Mouse (Mus musculus) urinary bladder, postnatal 10 days (tissue): ENCODE measurements around the gene Aktip.

Experiments
- DNase-seq: peaks from one replicate; pipeline ENCODE4 v3.0.0; 2022; ENCODE audit warnings: low spot score

The Aktip gene

DNA sequence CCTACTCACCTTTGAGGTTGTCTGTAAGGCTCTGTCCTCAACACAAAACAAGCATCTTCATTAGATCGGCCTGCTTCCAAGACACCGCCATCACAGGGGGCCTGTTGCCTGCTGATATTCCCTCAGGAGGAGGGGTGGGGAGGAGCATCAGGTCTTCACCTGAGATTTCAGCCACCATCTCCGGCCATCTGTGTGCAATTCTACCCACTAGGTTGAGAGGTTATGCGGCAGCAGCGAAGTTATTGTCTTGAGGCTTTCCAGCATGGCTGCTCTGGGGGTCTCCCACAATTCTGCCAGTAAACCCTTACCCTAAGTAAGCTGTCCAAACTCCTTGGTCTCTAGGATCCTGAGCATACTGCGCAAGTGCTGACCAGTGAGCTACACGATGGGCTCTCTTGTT, at the start of gene Aktip:
TSS of gene Aktip (minus strand) at position 101 of the 400 bp plus-strand sequence.
- no peak for DNase-seq

DNA sequence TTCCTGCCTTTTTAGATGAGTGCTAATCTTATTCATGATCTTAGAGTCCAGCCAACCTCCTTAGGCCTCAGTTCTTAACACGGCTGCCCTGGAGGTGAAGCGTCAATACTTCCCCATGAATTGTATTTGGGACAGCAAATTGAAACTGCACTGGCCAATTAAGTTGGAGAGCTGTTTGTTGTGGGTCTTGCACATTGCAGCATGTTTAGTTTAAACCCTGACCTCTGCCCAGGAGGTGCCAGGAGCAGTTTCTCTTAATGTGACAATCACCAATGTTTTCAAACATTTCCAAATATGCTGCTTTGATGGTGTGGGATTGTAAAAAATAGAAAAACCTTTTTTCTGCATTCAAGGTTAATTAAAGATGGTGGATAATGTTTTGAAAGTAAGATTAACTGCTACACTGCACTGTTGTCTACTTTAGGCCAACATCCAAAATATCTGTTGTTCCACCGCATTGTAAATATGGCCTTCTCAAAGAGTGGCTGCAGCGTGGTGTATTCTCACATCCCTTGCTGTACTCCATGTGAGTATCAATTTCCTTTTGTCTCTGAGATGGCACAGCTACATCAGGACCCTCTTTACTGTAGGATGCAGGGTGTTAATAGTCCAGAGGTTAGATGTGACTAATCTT, 46.2 kb upstream of the Aktip start:
- no peak for DNase-seq

DNA sequence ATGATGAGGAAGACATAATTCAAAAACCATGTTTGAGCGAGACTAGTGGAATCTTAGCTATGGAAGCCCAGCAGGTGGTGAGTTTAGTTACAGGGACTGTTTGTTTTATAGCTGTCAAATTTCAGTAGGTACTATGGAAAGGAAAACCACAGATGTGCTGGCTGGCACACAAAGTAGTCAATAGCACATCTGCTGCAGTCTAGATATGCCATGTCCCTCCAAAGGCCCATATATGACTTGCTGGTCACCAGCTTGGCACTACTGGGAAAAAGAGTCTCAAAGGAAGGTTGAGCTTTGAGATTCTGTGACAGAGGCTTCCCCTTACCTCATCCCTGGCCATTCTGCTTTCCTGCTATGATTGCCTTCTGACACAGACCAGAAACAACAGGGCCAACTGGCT, 42.9 kb upstream of the Aktip start:
- no peak for DNase-seq

DNA sequence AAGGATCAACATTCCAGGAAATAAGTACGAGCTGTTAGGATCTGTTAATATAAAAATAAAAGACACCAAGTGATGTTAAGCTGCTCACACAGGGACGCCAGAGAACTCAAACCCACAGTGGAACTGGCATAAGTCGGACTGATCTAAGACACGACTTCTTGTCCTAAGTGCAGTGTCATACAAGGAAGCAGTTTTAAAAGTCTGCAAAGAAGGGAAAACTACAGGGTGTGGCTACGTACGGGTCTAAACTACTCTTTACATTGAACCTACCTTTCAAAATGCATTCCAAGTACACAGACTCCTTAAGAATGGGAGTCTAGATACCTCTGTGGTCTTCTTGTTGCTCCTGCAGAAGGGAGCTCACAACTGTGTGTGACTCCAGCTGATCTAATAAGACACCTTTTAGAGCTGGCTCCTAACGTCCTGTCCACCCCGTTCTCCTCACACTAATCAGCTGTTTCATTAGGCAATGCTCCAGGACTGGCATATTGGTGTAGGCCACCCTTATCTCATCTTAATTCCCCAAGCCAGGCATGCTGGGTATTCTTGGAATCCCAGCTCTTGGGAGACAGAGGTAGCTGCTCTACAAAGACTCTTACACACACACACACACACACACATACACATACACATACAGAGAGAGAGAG, 42.2 kb upstream of the Aktip start:
- DNase-seq, result no peak

DNA sequence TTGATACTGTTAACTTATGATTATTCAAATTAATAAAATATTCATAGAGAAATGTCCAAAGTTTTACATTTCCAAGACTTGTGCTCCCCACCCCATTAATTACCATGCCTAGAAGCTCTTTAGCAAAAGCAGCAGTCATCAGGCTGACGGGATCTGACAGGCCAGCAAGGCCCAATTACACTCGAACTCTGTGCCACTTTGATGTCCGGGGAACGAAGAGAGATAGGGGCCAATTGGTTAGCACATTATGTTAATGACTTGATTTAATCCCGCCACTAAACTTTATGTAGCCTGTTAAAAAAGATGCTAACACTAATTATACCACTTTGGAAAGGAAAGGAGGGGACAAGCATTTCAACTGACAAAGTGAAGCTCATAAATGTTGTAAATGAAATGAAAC, 41.6 kb upstream of the Aktip start:
- no peak for DNase-seq

DNA sequence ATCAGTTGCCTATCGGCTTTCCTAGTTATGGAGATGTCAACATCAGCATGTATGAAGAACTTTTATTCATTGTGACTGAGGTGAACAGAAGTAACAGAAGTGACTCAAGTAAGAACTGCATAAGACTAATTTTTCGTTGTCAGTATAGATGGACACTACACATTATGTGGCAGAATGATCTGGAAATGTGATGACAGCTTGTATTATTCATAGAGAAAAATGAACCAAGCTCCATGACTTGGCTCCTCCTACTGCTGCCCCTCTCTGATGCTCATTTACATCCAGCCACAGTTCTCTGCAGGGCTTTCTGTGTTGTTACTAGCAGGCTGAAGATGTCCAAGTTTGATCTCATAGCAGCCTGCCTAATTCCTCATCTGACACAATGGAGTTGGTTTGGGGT, 37.4 kb upstream of the Aktip start:
- no peak for DNase-seq

DNA sequence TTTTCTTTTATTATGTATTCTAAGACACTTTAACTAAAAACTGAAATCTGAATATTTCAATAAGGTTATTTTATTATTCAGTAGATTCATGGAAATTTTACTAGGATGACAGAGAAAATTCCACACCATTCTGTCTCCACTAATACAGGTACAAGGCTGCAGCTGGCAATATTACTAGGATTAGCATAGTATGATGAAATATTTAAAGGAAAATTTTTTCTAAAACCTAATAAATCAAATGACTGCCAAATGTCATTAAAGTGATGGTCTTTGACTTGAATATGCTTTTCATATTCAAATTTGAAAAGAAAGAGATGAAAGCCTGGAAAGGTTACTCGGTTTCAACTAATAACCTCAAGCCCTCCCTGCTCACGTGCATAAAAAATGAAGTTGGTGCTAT, 34.3 kb upstream of the Aktip start:
- DNase-seq, result no peak

DNA sequence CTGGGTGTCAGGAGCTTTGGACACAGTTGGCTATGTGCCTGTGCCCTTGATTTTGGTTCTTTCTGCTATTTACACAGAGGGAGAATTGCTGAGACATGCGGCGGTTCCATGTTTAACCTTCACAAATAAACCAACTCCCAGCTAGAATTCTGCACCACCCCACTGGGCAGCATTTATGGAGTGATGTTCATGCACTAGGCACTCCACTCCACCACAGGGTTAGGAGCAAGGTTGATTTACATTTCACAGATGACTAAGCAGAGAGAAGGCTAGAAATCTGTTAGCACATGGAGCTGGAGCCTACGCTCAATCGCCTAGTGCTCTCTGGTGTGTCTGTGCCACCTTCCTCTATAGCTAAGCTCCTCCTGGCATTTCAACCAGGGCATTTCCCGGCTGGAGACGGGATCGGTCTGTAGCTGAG, 27.7 kb upstream of the Aktip start:
- DNase-seq, result no peak

DNA sequence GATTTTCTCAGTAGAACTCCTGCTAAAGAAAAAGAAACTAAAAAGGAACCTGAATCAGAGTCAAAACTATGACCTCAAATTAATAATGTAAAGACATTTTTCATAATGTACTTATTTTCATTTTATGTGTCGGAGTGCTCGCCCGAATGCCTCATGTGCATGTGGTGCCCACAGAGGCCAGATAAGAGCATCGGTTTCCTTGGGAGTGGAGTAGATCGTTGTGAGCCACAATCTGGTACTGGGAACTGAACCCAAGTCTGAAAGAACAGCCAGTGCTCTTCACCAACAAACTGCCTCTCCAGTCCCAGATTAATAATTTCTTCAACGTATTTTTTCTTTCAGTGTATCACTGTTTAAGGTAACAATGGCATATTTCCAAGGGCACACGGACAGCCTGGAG, 24.5 kb upstream of the Aktip start:
- no peak for DNase-seq

DNA sequence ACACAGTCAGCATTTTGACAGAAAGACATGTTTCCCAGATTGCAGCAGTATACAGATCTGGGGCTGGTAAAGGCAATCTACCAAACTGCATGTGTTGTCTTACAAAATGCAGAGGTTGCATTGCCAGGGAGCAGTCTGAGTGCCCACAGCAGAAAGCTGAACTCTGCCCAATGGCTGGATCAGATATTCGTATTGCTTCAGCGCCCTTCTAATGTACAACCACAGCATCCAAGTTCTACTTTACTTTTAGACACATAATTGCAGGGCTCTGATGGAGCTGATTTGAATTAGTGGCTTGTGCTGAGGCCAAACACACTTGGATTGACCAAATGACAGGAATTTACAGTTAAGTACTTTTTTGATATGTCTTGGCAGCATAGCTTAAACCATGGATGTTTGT, 22.1 kb upstream of the Aktip start:
- no peak for DNase-seq

DNA sequence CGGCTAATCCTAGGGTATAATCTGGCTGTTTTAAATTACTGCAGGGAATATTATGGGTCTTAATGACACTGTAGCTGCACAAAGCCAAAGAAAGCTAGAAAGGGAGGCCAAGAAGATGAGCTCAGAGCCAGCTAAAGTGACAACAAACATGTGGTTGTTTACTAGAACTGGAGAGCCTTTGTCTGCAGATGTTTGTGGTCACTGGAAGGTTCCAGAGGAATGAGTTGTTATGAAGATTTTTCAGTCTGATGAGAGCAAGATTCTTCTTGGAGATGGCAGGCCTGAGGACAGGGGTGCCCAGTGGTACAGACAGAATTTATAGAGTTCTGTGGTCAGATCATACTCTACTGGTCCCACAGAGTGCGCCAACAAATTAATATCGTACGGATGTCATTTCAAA, 18.5 kb upstream of the Aktip start:
- DNase-seq, result no peak

DNA sequence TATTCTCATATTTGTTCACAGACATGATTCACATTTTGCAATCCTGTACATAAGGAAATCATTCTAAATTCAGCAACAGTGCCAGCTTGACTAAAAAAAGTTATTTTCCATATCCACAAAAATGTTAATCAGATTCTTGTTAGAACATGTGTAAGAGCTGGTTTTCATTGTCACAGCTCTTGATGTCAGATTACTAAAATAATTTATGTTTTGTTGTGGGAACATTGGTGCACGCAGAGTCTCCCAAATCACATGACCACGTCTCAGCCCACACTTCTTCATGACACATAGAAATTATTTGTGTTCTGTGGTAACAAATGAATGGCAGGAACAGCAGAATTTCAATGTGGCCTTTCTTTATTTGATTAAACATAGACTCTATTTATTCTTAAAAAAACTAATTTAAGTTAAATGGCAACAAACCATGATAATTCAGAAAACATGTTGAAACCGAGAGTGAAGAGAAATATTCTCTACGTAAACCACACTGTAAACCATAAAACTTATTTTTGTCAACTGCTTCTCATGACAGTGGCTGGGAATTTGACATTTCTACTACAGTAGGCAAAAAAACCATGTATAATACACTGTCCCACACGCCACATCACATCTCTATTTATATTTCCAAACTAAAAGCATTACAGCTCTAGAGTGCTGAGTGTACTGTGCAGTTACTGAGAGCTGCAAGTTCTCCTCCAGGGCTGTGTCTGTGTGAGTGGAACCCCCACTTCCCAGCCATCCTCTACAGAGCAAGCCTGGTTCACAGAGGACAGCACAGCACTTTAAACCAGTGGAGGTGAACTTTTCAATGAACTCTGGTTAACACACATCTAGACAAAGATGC, 17.5 kb upstream of the Aktip start:
- no peak for DNase-seq

DNA sequence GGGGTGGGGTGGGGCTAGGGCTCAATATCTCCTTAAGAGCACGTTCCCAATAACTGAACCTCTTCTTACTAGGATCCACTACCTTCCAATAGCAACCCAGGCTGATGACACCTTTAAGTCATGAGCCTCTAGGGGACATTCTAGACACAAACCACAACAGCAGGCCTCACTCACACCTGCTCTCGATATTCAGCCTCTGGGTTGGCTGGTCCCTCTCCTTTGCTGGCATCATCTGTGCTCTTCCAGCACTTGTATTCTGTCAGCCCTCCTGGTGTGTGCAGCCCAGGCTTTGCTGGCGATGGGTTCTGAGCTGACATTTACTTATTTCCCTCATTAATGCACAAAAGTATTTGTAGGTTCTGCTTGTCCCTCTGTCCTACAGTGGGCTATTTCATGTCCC, 14.5 kb upstream of the Aktip start:
- no peak for DNase-seq

DNA sequence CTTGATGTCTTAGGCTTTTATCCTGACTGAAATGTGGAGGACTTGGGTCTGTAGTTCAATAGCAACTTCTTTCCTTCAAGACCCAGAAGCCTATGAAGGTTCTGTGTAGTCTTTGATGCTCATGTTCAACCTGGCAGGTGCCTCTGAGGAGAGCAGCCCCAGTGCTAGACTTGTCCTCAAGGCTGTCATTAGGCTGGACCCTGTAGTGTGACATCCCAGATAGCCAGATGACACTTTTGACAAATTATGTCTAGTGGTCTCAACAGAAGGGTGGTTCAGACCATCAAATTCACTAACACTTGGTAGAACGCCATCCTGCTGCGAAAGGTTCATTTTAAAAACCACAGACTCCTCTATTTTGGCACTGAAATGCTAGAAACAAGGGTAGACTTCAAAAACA, 13.2 kb upstream of the Aktip start:
- no peak for DNase-seq

DNA sequence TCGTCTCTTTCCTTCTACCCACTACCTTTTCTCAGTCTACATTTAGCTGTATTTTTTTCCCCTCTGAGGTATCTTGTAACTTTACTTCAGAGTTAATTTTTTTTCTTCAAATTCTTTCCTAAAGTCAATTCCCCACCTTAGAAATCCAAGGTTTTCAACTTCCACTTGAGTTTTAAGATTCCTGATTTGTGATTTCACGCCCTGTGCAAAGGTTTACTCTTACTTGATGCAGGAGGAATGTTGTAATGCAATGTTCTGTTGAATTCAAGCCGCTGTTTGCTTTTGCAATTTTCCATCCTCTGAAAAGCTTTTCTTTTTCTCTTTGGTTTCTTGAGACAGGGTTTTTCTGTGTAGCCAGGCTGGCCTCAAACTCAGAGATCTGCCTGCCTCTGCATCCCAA, 9.9 kb upstream of the Aktip start:
- no peak for DNase-seq

DNA sequence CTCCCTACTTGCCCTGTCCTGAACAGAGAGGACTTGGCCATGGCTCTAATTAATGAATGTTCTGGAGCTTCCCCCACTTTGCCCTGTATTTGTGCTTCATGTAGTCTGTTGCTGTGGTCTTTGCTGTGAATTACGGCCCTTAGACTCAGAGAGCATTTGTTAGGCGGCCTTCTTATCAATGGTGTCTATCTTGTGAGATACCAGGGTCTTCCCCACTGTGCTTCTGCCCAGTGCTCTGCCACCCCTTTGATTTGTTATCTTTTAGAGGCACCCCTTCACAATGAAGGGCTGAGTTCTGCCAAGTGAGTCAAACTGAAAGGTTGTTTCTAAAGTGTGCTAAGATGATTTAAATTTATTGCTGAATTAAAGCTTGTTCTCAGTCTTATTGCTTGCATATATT, 7.9 kb upstream of the Aktip start:
- no peak for DNase-seq

DNA sequence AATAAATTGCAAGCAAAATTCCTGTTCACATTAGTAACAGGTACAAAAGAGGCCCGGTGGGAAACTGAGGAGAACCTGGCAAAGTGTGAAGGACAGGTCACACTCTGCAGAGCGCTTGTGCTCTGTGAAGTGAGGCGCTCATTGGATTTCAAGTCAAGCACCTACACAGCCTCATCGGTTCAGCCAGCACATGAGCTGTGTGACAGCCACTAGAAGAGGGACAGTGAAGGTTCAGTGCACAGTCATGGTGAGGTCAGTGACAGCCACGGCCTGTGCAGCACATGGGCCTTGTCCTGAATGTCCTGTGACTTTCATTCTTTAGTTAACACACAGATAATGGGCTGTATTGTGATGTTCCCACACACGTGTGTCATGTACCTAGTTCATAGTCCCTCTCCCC, 6.1 kb upstream of the Aktip start:
- DNase-seq, result no peak

DNA sequence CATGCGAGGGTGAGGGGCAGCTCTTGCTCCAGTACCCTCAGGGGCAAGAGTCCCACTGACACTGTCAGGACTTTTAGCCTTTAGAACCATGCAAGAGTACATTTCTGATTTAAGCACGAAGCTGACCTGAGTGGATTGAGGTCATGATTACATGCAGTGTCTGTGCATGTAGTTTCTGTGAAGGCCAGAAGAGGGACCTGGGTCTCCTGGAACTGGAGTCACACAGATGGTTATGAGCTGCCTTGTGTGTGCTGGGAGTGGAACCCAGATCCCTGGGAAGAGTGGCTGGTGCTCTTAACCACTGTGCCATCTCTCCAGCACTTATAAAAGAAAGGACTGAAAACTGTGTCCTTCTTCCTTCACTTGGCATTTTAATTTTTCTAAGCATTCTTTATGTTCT, 1.4 kb upstream of the Aktip start:
- DNase-seq, result no peak

DNA sequence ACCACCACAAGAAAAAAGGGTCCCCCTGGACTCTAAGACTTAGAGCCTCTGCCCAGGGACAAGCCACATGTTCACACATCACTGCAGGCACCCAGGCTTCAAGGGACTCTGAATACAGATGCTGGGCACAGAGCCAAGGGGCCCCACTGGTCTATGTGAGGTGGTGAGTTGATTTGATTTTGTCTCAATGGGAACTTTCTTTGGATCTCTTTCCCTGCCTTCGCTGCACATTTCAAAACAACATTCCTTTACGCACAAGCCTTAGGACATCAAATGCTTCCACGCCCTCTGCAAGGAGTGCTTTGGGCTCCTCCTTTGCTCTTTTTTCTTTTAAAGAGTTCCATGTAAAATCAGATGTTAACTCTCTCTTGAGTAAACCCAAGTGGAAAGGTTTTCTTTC, 1.7 kb downstream of the Aktip start:
- no peak for DNase-seq

DNA sequence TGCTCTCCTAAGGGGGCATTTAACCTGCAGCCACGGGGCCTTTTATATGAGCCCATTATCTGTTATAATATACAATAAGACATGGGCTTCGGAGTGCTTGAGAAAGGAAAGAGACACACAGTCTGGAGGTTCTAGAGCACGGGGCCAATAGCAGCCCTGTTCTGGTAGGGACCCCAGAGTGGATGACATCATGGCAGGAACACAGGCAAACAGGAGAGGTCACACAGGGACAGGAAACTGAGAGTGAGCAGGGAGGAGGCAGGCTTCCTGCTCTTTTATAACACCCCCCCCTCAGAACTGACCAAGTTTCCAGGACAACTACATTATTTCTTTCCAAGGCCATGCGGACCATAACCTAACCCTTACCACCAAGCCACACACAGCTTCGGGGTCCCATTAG, 2.5 kb downstream of the Aktip start:
- no peak for DNase-seq

DNA sequence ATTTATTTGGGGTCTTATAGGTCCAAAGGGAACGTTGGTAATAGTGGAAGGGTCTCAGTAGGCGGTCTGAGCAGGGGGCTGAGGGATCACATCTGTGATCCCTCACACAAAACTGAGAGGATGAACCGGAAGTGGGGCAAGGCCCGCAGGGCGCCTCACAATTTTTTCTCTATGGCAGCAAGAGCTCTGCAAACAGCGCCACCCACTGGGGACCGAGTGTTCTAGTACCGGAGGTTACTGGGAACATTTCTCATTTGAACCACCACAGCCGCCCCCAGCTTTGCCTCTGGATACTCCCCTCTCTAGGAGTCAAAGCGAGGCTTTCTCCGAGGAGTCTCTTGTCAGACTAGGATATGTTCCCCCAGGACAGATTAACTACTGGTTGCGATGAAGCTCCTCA, 3.1 kb downstream of the Aktip start:
- no peak for DNase-seq

DNA sequence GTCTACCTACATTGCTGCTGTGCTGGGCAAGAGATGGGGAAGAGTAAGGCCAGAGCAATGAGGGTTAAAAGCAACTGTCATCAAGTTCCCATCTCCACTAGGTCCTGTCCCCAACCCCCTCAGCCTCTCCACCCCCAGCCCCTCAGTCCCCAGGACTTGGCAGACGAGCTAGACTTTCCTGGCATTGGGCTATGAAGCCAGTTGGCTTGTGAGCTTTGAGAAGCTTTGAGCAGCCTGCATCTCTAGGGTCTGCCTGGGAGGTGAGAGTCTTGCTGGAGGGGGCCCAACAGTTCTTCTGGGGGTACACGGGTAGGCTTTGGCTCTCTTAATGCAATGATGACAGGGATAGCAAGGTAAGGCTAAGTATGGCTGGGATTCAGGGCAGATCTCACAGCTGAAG, 5.7 kb downstream of the Aktip start:
- DNase-seq, result no peak

DNA sequence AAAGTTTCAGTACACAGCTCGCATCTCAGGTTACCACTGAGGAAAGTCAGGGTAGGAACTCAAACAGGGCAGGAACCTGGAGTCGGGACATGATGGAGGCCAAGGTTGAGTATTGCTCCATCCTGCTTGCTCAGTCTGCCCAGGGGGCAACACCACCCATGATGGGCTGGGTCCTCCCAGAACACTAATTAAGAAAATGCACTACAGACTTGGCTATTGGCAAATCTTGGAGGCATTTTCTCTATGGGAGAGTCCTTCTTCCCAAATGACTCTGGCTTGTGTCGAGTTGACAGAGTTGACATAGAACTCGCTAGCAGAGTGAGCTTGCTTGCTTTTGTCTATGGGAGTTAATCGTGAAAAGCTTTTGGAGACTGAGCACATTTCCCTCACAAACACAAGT, 6.8 kb downstream of the Aktip start:
- DNase-seq, result no peak
